ENCODE assay signal across 7 mouse cellular contexts in genomic region chr5:75952131-75952795, GRCm38 (mm10).
"Had no signal": no experiment of that assay in that cellular context is flagged by ENCODE, and none has a peak within 500 bp of the region (broad histone marks: within the 10 kb centered on the region; RNA-seq: fewer than 3 reads in every experiment).

No protein-coding gene starts in this region.

- DNase-seq: kidney, adult 8-10 months; kidney, postnatal 36 days; layer of hippocampus, adult 9-11 months; layer of hippocampus, postnatal 36 days; lung, adult 18-20 months; right cerebral cortex, adult 18-20 months; right cerebral cortex, postnatal 25 days had no signal
